Mouse (Mus musculus) CD8-positive naive resting alpha-beta T cell, adult 2 months (primary cell): ENCODE results near the gene Pdgfb.

Experiments used
- DNase-seq, 2 experiments: peaks; one replicate each; pipeline ENCODE4 v3.0.0; 2022; ENCODE audit warnings: low read depth in 2 of 2, low spot score in 2 of 2

Gene Pdgfb

GRCm38 (mm10) chr15:79961366-79961921 lies 53.3 kb downstream of the Pdgfb start:
- DNase-seq = no peak

- no peak for DNase-seq
Measured at GRCm38 (mm10) chr15:79958418-79958817, 56.4 kb downstream of the Pdgfb start.

DNA sequence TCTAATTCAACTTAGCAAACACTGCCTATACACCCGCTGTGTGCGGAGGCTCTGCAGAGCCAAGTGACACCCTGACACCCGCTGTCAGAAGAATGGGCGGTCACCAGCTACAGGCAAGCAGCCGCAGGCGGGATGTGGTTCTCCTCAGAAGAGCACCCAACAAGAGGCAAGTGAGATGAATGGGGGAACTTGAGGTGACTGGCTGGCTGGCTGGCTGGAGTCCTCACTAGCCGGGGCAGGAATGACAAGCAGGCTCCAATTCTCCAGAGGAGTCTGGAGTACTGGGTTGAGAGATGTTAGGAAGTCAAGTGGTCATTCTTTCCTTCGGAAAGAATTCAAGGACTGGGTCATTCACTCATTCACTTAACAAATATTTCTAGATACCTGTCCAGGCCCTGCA lies 58.2 kb downstream of the Pdgfb start:
- peak; percentile 73 for DNase-seq

- no peak for DNase-seq
Measured at GRCm38 (mm10) chr15:79953470-79953869, 61.3 kb downstream of the Pdgfb start.

GRCm38 (mm10) chr15:79952504-79953231 lies 62.1 kb downstream of the Pdgfb start:
- no peak for DNase-seq

GRCm38 (mm10) chr15:79951730-79952503 lies 62.9 kb downstream of the Pdgfb start:
- DNase-seq = no peak

- DNase-seq = no peak
Measured at GRCm38 (mm10) chr15:79951226-79951625, 63.6 kb downstream of the Pdgfb start.

GRCm38 (mm10) chr15:79950250-79951025 lies 64.3 kb downstream of the Pdgfb start:
- peak; percentile 62 to 78 for DNase-seq

- DNase-seq = no peak
Measured at GRCm38 (mm10) chr15:79947681-79948080, 67.1 kb downstream of the Pdgfb start.

GRCm38 (mm10) chr15:79946790-79947189 lies 68.0 kb downstream of the Pdgfb start:
- no peak for DNase-seq

DNA sequence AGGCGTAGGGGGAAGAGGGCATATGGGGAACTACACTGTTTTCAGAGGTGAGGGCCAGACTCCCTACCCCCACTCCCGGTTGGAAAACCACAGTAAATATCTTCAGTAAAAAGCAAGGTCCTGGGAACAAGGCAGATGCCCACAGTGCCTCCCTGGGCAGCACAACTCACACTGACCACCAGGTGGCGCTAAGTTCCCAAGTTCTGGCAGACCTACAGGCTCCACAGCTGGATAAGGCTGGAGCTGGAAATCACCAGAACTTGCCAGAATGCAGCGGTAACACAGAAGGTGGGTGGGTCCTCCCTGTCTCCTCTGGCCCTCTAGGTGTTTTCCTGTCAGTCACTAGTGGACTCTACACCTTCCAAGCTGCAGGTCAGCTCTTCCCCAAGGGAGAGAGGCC lies 68.8 kb downstream of the Pdgfb start:
- peak; percentile 83 to 85 for DNase-seq
